Mouse (Mus musculus) cerebellum, adult 2 months (tissue): ENCODE measurements around the gene Aldh1a1.

ENCODE experiments used
- CTCF ChIP-seq: fragments of 200-500 bp; IDR thresholded peaks from 2 replicates; pipeline ENCODE4 v1.5.1; 2011; ENCODE audit warnings: low read depth, mild to moderate bottlenecking, control low read depth, low read length, moderate library complexity, borderline replicate concordance; ENCODE audit not compliant: insufficient read depth
- POLR2A ChIP-seq: fragments of 200-500 bp; IDR thresholded peaks from 2 replicates; pipeline ENCODE4 v1.6.1; 2011; ENCODE audit warnings: low read length, control low read depth, borderline replicate concordance; ENCODE audit not compliant: insufficient read depth

- TF ChIP-seq POLR2A (no peak), CTCF (no peak)
Observed at GRCm38 (mm10) chr19:20511971-20512370, 19.5 kb downstream of the Aldh1a1 start.
